Mouse (Mus musculus): ENCODE data around the gene Rpp25l. TPM values are rescaled to one million over a fixed set of nuclear protein-coding genes. Genes with fewer than 3 reads are reported as not detected.

Gene Rpp25l
- total RNA-seq, 2 experiments from 2014 or later = 29.4 to 31.0 TPM

DNA sequence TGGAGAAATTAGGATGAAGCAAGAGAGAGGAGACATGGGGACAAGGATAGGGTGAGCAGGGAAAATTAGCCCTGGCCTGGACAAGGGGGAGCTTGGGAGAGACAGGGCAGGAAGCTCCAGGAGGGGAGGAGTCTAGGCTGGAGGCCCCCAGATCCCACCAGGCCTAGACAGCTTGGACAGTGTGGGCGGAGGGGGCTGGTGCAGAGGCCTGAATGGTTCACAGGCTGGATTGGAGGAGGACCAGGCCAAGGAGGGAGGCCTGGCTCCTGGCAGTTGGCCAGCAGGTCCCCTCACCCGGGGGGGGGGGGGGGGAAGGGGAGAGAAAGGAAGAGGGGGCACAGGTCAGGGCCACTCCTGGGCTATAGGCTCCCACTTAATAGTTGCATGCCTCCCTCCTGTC, 34.0 kb downstream of the Rpp25l start:
- DNase-seq (ENCODE audit: low spot score in 2 of 2) = no peak
- Histone ChIP-seq H3K4me3 (no peak overlapping the region), H3K27ac (no peak overlapping the region)
- no peak for TF ChIP-seq CTCF (conservative IDR thresholded peaks at IDR 0.05)

DNA sequence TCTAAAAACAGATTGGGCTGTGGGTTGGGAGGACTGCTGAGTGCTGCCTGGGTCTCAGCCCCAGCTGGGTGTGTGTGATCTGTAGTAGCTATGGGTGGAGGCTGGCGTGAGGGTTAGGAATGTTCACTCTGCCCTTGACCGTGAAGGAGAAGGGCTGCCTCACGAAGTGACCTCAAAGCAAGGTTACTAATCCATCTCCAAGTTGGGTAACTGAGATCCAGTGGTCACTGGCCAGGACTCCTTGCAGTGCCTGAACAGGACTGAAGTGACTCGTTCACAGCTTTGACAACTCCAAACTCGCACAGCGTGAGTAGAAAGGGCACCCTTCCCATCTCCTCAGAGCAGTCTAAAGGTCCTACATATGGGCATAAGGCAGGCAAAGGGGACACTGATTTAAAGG, 34.5 kb downstream of the Rpp25l start:
- H3K4me3 ChIP-seq = no peak overlapping the region
- TF ChIP-seq CTCF (conservative IDR thresholded peaks at IDR 0.05) = no peak
- no peak overlapping the region for H3K27ac ChIP-seq
- DNase-seq (ENCODE audit: low spot score in 2 of 2) = no peak

DNA sequence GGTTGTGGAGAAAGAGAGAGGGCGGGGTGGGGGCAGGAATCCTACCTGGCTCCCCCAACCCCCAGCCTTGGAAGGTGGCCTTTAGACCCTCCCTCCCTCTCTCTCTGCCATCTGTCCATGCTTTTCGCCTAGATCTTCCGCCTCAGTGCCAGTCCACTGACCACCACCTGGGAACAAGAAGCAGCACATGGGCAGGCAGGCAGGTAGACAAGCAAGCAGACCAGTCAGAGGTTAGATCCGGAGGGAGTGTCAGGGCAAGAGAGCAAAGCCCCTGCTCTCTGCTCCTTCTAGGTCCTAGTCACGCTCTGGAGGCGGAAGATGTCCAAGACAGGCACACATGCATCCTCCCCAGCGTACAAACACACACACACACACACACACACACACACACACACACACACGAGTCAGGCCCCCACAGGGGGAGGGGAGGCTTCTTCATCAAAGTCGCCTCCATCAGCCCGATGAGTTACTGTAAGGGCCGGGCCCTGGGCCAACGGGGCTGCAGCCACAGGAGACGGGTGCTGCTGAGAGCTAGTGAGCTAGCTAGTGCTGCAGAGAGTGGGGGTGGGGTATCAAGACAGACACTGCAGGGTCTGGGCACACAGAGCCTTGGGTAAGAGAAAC, 36.2 kb downstream of the Rpp25l start:
- H3K4me3 ChIP-seq = no peak overlapping the region
- DNase-seq (ENCODE audit: low spot score in 2 of 2) = no peak
- TF ChIP-seq CTCF (conservative IDR thresholded peaks at IDR 0.05) = no peak
- H3K27ac ChIP-seq = 0 out of 2 replicates have a peak overlapping the region, but pooled peaks have one; percentile 32

DNA sequence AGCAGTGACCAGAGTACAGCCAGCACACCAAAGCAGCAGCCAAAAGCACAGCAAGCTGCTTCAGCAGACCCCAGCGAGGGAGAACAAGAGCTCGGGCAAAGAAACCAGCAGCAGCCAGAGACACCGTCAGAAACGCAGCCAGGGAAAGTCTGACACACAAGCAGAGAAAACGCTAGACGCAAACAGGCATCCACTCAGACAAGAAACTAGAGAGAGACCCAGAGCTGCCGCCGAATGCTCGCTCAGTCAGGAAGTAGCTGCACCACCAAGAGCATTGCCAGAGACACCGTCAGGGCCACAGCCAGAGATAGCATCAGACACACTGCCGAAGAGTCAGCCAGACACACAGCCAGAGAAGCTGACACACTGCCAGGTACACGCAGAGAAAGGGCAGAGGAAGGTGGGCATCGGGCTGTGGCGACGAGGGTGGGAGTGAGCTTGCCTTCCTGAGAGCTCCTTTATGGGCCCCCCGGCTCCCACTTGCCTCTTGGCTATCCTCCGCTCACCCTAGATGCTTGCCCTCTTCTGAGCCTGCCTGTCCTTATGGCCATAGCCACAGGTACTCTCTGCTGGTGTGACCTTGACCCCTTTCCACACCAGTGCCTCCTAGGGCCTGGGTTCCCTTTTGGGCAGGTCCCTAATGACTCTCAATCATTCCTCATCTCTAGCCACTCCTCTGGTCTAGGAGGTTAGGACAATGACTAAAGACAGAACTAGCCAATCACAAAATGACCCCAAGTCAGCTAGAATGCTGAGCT, 36.9 kb downstream of the Rpp25l start:
- TF ChIP-seq CTCF (conservative IDR thresholded peaks at IDR 0.05) = no peak
- peak overlapping the region; percentile 32; the same call in 1 of the 2 replicates for H3K27ac ChIP-seq
- no peak overlapping the region for H3K4me3 ChIP-seq
- no peak for DNase-seq (ENCODE audit: low spot score in 2 of 2)

DNA sequence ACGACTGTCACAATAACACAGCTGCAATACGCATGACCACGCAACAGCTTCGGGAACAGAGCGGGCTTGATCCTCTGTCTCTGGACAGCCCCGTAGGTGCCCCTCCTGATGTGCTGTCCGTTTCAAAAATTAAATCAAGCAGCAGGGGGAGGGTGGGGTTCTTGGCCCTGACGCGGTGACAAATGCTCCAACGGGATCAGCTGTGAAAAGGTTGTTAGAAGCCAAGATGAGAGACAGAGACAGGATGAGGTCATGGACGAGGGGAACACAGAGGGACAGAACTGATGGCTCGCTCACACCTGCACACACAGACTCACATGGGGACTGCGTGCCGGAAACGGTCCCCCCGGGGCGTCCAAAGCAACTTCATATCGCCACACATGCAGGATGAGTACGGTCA, 40.1 kb downstream of the Rpp25l start:
- DNase-seq (ENCODE audit: low spot score in 2 of 2) = no peak
- H3K4me3 ChIP-seq = no peak overlapping the region
- peak overlapping the region; percentile 39; the same call in 1 of the 2 replicates for H3K27ac ChIP-seq
- no peak for TF ChIP-seq CTCF (conservative IDR thresholded peaks at IDR 0.05)

DNA sequence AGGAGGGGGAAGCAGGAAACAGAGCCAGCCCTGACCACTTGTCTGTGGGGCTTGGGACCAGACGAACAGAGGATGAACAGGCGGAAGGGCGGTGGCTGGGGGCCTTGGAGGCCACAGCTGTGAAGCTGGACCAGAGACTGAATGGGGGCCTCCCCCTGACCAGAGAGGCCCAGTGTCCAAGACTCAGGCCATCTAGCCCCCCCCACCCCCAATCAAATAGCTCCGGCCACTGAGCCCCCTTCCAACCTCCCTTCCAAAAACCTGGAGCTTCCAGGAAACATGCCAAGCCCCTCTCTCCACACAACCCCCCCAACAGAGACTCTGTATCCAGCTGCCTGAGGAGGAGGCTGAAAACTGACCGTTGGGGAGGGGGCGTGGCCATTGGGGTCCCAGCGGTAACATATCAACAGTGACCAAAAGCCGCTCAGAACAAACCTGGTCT, 40.8 kb downstream of the Rpp25l start:
- Histone ChIP-seq H3K4me3 (no peak overlapping the region), H3K27ac (peak overlapping the region; percentile 48; the same call in 1 of the 2 replicates)
- no peak for DNase-seq (ENCODE audit: low spot score in 2 of 2)
- TF ChIP-seq CTCF (conservative IDR thresholded peaks at IDR 0.05) = no peak

DNA sequence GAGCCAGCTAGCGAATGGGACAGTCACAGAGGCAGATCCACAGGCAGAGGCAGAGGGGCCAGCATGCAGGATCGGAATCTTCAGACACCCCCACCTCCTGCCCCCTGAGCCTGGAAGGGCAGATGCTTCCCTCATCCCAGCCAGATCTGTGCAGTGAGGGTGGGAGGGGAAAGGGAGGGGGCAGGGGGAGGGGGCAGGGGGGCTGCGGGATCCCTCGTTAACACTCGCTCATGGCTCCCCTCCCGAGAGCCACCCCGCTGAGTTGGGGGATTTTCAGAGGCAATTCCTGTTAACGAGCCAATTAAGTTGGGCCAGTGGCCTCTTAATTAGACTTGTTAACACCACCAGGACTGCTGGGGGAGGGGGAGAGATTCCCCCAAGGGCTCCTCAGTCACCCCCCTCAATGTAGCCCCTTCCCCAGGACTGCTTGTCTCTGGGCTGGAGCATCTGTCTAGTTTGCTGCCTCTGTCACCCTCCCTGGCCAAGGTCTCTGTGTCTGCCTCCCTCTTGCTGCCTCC, 41.3 kb downstream of the Rpp25l start:
- DNase-seq (ENCODE audit: low spot score in 2 of 2) = no peak
- Histone ChIP-seq H3K4me3 (no peak overlapping the region), H3K27ac (peak overlapping the region; percentile 48; the same call in 1 of the 2 replicates)
- no peak for TF ChIP-seq CTCF (conservative IDR thresholded peaks at IDR 0.05)

DNA sequence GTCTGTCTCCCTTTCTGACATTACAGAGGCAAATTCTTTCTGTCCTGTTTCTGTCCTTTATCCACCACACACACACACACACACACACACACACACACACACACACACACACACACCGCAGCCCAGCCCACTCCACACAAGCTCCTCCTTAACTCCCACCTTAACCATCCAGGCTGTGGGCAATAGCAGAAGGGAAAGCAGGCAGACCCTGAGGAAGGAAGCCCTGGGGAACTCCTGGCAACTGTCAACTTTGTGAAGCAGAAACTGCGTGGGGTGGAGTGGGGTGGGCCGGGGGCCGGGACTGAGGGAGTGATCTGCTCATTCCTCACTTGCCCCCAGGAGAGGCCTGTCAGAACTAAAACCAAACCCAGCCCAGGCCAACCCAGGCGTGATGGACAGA, 41.8 kb downstream of the Rpp25l start:
- DNase-seq (ENCODE audit: low spot score in 2 of 2) = no peak
- Histone ChIP-seq H3K4me3 (no peak overlapping the region), H3K27ac (no peak overlapping the region; the same call in 1 of the 2 replicates)
- no peak for TF ChIP-seq CTCF (conservative IDR thresholded peaks at IDR 0.05)

DNA sequence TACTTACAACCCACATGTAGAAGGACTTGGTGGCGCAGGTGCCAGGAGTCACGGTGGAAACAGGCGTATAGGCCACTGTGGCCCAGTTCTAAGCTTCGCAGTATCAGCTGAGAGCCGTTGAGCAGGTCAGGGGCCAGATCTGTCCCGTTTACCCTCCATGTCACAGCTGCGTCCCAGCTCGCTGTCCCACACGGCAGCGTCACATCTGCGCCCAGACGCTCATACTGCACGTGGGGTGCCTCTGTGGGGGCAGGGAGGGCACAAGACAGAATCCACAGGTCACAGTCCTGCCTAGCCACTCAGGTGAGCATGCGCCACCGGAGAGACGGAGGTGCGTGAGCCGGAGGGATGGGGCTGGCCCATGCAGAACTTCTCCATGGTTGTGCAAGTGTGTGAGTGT, 42.5 kb downstream of the Rpp25l start:
- DNase-seq (ENCODE audit: low spot score in 2 of 2) = no peak
- no peak overlapping the region for H3K4me3 ChIP-seq
- H3K27ac ChIP-seq = no peak overlapping the region
- TF ChIP-seq CTCF (conservative IDR thresholded peaks at IDR 0.05) = no peak

DNA sequence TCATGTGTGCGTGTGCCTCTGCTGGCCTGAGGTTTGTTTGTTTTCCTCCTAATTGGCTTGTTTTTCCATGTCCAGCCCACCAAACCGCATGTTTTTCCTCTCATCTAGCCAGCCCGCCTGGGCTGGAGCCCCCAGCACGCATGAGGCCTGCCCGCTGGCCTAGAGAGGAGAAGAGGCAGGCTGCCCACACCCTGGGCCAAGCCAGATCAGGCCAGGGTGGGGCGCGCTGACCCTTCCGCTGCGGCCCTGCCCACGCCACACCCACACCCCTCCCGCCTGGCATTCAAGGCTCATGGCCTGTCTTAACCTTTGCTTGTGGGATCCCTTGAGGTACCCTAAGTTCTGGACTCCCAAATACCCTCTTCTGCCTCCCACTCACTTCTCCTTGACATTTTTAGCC, 46.7 kb downstream of the Rpp25l start:
- Histone ChIP-seq H3K4me3 (no peak overlapping the region), H3K27ac (no peak overlapping the region)
- TF ChIP-seq CTCF (conservative IDR thresholded peaks at IDR 0.05) = no peak
- no peak for DNase-seq (ENCODE audit: low spot score in 2 of 2)

DNA sequence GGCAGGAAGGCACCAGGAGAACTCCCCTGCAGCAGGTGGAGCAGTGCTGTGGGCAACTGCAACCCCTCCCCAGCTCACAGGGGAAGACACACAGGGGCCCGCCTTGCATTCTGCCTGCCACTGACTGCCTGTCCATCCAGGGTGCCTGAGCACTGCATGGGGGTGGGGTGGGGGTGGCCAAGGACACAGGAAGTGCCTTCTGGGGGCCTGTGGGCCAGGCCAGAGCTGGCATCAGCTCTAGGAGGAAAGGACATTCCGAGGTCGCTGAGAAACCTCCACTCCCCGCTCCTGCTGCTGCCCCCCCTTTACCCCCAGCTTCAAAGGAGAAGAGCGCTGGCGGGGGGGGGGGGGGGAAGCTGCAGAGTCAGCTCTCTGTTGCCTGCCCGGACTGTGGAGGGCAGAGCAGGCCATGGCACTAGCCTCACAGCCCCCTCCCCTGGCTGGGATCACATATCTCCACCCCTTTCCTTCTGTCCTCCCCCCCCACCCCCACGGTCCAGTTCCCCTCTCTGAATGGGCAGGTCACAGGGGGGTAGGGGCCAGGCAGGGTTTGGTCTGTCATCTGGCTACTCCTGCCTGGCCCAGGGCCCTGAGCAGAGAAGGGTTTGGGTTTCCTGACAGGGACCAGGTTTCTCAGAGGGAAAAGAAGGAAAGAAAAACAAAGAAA, 48.2 kb downstream of the Rpp25l start:
- H3K27ac ChIP-seq = no peak overlapping the region
- no peak for DNase-seq (ENCODE audit: low spot score in 2 of 2)
- no peak for TF ChIP-seq CTCF (conservative IDR thresholded peaks at IDR 0.05)
- H3K4me3 ChIP-seq = no peak overlapping the region

DNA sequence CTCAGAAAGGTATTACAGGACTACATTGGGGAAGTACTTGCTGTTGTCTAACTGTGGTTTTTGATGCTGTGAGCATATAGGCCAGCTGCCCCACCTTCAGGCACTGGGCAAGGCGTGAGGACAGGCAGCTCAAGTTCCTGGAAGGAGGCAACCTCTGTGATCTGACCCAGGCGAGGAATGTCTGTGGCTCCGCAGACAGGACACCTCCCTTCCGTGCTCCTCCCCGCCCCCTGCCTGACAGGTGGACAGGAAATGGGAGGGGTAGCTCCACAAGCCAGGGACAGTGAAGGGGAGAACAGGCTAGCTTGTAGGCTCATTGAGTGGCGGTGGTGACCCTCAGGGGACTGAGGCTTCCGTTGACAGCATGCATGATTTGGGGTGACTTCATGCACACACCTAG, 48.8 kb downstream of the Rpp25l start:
- no peak for DNase-seq (ENCODE audit: low spot score in 2 of 2)
- Histone ChIP-seq H3K4me3 (no peak overlapping the region), H3K27ac (no peak overlapping the region)
- no peak for TF ChIP-seq CTCF (conservative IDR thresholded peaks at IDR 0.05)

DNA sequence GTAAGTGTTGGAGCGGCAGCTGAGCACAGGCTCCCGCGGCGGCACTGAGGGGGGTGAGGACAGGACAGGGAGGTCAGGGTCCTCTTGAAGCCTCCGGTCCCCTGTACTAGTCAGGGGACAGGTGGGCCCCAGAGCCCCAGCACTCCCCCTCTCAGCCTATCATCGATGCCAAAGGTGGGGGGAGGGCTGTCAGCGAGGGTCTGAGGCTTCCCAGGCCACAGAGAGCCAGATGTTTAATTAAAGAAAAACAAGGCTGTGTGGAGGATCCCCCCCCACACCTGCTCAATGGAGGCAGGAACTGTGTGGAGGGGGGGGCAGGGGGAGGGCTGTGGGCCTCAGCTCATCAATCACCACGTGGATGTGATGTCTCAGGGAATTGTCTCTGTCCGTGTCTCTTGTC, 49.7 kb downstream of the Rpp25l start:
- TF ChIP-seq CTCF (conservative IDR thresholded peaks at IDR 0.05) = no peak
- Histone ChIP-seq H3K4me3 (no peak overlapping the region), H3K27ac (no peak overlapping the region)
- no peak for DNase-seq (ENCODE audit: low spot score in 2 of 2)

Measured in layer of hippocampus, adult 2 months (tissue).